Mouse (Mus musculus) small intestine, adult 2 months (tissue): ENCODE measurements around the gene Evi2b.

Experiments
- CTCF ChIP-seq: fragments of 200-500 bp; IDR thresholded peaks from 2 replicates; pipeline ENCODE4 v1.5.1; 2012; ENCODE audit warnings: low read depth, mild to moderate bottlenecking, control low read depth, inconsistent platforms, low read length, moderate library complexity, mixed read lengths; ENCODE audit not compliant: insufficient replicate concordance, insufficient read length; ENCODE audit errors: extremely low read depth
- POLR2A ChIP-seq: fragments of 200-500 bp; IDR thresholded peaks from 2 replicates; pipeline ENCODE4 v1.6.1; 2012; ENCODE audit warnings: low read depth, mild to moderate bottlenecking, control low read depth, inconsistent platforms, low read length, moderate library complexity

GRCm38 (mm10) chr11:79536293-79536692 lies 12.7 kb upstream of the Evi2b start:
- no peak for TF ChIP-seq CTCF
- TF ChIP-seq POLR2A: no peak
